Mouse (Mus musculus) lung, adult 18-20 months (tissue): Measurements from ENCODE around the gene Macrod1.
"Not testable (repeated sequence)": the region's sequence is repeated elsewhere in the genome, so short reads cannot be mapped to it uniquely, and the experiment has no call there.

Experiments used
- DNase-seq, 2 experiments: peaks; one replicate each; pipeline ENCODE4 v3.0.0; 2022; ENCODE audit warnings: mixed read lengths in 2 of 2

Macrod1 gene

DNA sequence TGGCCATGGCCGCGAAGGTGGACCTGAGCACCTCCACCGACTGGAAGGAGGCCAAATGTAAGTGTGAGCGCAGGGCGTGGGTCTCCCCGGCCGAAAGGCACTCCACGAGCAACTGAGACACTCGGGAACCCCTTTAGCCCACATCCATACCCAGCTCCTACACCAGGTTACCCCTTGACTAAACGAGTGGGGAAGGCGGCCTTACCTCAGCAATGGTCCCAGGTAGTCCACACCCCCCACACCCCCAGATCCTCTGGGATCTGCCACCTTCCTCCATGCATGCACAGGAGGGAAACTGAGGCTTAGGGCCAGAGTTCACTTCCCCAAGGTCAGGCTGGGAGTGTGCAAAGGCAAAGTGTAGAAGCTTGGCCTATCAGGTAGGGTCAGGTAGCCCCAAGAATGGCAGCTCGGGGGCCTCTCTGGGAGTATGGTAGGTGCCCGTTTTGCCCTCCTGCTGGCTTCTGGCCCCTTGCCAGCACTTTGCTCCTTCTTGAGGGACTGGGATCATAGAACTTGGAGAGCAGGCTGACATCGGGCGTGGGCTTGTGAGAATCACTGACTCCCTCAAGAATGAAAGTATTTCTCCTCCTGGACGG, 614 bp downstream of the Macrod1 start:
- DNase-seq, result peak; percentile 21

DNA sequence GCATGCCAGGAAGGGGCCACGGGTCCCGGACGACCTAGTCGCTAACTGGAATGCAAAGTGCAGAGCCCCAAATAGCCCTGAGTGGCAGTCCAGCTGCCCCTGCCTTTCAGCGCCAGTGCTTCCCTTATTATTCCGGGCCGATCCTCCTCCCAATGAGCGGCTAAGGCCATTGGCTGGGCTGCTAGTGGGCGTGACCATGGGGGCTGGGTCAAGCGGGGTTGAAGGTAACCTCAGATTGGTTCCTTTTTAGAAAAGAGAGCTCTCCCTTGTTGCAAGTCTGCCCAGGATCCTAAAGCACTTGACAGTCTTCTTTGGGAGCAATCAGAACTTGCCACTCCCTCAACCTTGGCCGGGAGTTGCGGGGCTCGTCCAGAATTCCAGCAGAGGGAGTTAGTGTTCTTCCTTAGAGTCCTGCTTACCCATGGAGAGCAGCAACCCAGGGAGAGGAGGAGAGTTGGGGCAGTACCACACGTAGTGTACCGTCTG, 1.2 kb downstream of the Macrod1 start:
- DNase-seq, result peak; percentile 92 to 93

DNA sequence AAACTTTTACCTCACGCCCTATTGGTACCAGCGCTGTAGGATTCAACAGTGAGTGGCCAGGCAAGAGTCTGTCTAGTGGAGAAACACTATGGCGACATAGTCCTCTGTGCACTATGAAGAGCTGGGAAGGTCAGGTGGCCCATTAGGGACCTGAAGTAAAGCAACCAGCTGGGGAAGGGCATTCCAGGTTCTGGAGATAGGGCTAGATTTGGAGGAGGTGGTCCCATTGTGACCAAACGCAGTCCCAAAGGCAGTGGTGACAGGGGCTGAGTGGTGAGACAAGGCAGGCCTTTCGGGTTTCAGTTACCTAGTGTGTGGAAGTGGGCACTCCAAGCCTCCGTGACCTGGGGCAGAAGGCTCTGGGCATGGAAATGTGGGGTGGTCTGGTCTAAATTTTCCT, 1.9 kb downstream of the Macrod1 start:
- no peak for DNase-seq

DNA sequence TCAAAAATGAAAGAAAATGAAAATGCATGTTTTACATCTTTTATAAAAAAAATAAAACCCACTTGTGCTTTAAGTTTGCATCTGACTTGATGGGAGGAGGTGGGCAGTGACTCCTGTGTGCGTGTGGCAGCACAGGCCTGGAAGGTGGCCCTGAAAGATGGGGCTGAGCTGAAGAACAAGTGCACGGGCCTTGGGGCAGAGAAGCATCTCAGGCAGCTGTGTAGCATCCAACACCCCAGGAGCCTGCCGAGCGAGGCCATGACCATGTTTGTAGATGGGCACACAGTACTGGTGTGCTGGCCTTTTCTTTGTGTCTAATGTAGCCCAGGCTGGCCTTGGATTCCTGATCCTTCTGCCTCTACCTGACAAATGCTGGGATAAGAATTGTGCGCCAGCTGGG, 5.5 kb downstream of the Macrod1 start:
- DNase-seq, result no peak

DNA sequence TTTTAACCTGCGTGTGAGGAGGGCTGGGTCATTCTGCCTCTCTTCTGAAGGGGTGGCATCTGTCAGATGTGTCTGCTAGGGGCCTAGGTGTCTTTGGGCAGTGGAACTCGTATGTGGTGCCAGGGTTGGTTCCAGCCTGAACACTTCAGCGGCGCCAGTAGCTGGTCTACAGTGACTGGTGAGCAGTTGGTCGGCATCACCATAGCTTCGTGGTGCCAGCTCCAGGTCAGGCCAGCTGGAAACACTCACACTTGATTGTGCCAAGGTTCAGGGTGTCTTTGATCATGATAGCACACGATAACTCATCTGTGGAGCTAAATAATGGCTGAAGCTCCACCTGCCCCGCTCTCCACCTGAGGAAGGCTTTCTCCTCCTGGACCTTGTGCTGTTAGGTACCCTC, 6.3 kb downstream of the Macrod1 start:
- DNase-seq, result no peak

DNA sequence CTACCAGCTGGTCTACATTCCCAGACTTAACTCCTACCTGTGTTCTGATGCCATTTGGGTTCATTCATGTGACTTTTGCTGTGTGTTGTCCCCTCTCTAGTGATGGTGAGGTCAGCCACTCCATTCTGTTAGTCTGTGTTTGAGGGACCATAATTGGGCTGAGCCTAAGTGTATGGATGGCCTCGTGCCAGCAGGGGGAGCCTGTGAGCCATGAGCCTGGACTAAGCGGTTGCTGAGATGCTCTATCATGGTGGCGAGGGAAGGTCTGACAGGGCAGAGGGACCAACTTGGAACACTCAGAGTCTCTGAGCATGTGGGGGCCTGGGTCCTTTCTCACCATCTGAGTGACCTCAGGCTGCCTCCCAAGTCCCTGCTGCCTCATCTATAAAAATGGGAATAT, 8.0 kb downstream of the Macrod1 start:
- DNase-seq, result peak; percentile 71 to 78

DNA sequence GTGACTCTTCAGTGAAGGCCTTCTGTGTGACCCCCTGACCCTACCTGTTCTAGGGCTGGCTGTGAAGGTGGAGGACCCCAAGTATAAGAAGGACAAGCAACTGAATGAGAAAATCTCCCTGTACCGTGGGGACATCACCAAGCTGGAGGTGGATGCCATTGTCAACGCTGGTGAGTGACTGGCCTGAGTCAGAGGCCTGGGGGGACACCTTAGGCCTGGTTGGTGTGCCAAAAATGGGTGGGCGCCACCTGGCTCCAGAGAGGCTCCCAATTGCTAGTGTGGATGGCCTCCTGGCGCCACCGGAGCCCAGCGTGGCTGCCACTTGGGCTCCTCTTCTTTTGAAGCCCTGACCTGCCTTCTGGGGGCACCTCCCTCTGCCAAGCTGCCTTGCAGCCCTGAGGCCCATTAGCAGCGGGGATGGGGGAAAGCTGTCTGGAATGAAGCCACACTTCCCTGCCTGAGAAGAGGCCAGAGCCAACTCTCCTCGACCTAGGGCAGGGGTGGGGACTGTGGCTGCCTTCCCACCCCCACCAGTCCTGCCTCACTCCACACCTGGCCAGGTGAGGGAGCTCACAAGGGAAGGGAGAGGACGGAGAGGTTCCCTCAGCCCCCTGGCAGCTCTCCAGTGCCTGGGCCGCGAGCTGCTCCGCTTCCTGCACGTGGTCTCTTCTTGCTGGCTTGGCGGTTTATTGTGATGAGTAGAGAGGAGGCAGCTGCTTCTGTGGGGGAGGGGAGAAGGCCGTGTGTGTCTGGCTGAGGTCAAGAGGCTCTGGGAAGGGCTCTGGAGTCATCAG, 9.6 kb downstream of the Macrod1 start:
- no peak for DNase-seq

DNA sequence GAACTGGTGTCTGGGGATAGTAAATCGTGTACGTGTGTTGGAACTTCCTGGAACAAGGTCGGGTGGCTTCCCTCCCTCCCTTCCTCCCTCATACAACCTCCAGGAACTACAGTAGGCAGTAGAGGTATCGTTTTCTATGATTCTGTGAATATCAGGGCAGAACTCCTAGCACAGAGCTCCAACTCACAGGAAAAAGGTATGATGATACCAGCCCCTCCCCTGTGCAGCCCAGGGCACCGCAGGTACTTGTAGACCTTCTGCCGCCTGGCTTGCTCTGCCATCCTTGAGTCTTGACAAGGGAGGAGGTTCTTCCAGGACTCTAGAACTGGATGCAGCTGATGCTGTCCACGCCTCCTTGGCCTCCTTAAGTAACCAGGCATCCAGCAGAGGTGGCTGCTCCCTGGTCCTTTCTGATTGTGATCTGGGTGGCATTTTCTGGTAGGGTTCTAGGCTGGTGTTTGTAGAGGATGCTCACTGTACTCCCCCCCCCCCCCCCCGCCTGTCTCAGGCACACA, 10.3 kb downstream of the Macrod1 start:
- no peak for DNase-seq

DNA sequence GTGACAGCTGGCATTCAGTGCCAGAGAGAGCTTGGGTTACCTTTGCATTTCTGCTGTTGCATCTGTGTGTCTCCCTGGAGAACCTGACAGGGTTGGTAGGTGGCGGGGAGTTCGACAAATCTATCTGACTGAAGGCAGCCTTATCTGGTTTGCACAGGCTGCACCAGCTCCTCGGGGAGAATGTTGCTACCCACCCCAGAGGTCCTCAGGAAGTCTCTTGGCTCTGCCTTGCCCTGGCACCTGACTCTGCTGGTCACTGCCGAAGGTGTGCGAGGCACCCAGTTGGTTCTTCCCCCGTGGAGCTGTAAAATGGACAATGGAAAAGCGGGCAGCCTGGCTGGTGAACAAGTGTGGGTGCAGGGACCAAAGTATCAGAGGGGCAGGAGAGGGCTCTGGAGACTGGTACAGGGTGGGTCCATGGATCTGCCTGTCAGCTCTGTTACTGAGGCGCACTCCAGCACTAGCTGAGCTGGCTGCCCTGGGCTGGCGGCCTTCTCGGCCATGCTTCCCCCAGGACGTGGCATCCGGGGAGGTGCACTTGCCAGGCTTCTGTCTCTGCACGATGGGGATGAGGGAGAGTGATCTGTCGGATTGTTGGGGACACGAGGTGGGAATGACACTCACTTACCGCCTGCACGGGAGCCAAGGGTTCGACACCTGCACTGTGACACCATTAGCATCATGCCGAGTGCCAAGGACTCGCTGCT, 10.9 kb downstream of the Macrod1 start:
- no peak for DNase-seq

DNA sequence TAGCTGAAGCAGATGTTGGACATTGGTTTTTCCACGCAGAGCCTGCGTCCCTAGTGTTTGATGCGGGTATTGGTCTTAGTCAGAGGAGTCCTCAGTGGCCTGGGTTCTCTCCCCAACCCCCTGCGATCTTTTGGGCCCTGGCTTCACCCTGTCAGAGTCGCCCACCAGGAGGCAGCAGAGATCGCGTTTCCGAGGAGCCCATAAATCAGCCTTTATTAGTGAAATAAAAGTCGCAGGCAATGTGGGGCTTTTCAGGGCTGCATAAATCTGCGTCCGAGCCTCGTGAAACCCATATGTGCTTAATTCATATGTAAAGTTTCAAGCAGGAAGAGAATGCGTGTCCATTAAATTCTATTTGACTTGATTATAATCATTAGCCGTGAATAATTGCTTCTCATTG, 11.5 kb downstream of the Macrod1 start:
- peak; percentile 64 to 67 for DNase-seq

DNA sequence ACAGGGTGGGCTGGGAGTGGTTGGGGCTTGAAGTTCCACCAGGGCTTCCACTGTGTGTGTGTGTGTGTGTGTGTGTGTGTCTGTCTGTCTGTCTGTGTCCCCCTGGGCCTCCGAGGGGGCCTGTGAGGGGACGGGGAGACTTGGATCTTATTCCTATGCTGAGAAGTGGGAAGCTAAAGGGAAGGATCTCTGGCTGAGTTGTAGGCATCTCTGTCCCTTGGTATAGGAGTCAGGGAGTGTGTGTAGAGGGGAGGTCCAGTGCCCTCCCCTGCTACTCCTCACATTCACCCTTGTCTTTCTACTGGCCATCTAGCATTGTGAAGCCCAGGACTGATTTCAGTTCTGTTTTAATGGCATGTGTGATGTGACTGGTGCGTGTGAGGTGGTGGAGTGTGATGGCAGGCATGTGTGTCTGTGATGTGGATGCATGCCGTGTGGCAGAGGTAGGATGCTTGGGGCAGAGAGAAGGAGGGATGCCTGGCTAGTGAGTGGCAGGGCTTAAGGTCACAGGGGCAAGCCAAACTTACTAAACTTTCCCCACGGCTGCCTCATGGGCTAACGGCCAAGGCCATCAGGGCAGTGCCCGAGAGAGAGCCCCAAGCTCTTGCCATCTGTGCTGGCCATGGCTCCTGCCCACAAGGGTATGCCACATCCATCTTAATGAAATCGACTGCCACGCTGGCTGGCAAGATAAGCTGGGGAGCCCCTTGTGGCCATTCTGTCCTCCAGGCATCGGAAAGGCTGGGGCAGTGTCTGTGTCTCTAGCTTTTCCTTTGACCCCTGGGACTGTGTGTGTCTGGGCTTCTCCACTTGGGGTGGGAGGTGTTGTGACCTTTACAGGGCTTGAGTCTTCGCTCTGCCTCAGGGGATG, 12.3 kb downstream of the Macrod1 start:
- DNase-seq, result no peak

DNA sequence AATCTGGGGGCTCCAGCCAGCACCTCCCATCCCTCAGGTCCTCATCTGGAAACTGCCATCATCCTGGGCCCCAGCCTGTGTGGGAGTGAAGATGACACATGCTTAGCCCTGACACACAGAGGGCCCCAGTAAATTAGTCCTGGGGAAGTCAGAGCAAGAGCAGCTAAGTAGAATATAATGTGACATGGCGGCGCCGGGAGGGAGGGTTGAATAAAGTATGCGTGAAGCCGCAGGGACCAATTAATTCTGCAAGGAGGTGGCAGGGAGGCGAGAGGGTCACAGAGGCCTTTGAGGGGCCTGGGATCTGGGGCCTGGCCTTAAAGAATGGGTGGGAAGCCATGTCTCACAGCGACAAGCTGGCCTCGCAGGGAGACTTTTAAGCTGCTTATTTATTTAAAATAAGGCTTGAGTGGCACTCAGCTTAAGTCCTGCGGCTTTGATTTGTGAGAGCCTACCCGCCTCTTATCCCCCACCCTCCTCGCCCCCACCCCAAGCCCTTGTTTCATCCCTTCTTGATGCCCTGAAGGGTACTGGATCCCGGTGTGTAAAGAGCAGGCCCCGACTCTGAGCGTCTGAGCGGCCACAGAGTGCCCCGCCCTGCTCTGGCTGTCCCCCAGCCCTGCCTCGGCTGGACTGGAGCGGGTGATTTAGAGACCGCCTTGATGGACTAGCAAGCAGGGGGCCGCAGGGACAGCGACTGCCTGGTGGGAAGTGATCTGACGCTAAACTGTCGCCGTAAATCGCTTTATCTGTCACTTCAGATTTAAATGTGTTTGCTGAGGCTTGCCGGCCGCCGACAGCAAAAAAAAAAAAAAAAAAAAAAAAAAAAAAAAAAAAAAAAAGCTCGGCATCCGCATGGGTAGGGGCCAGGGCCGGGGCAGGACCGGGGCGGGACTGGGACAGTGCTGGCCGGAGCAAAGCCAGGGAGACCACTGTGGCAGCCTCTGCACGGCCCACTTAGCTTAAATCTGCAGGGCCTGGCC, 13.5 kb downstream of the Macrod1 start:
- peak in 1 of 2 experiments; percentile 14 for DNase-seq

DNA sequence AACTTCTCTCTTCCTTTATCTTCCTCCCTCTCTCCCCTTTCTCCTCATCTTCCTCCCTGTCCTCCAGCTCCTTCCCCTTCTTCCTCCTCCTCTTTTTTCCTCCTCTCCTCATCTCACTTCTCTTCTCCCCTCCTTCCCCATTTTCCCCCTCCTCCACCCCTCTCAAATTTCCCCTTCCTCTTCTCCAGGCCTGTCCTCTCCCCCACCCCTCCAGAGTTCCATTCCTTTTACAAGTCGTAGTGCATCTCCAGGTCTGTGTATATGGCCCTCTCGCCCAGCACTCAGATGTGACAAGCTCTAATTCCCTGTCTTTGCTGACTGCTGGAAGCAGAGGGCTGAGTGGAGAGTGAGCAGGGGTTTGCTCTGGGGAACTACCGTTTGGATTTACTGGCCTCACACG, 14.2 kb downstream of the Macrod1 start:
- no peak for DNase-seq

DNA sequence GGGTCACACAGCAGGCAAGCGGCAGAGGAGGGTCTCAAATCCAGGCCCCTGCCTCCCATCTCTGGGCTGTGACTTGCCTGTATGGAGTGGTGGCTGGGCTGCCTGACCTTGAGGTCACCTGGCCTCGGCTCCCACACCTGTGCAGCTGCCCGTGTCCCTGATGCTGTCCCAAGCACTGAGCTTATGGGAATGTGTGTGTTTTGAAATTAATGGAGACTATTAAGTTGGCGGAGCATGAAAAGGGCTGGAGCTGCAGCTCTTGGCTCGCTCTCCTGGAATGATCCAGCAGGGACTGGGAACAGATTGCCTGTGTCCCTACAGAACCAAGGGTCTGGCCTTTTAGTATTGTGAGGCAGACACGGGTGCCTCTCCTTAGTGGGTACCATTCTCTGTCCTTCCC, 15.6 kb downstream of the Macrod1 start:
- DNase-seq, result no peak

DNA sequence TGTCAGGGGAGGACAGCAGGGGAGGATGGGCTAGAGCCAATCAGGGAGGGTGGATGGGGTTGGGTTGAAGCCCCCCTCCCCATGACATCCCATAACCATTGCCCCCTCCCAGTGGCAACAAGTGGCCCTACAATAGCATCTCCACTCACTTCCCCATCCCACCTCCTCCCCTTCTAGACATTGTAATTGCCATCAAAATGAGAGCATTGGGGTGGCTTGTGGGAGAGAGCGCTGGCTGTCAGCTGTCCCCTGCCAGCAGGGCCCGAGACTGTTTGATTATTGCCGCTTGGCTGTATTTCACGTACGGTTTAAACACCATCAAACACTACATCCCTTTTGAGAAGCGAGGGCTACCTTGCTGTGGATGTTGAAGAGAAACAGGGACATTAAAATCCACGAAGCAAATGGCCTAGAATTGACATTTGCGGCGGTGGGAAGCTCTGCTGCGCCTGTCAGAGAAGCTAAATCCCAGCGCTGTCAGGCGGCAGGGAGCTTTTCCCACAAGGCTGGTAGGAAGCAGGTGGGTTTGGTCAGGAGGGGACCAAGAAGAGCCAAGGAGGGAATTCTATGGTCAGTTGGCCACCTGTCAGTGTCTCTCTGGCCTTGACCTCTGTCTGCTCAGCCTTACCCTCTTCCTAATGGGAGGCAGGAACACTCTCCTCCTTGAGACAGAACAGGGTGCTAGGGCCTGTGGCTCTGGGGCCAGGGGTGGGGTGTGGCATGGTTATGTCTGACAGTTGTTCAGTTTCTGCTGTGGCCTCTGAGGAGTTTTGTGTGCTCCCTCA, 17.6 kb downstream of the Macrod1 start:
- DNase-seq, result no peak

DNA sequence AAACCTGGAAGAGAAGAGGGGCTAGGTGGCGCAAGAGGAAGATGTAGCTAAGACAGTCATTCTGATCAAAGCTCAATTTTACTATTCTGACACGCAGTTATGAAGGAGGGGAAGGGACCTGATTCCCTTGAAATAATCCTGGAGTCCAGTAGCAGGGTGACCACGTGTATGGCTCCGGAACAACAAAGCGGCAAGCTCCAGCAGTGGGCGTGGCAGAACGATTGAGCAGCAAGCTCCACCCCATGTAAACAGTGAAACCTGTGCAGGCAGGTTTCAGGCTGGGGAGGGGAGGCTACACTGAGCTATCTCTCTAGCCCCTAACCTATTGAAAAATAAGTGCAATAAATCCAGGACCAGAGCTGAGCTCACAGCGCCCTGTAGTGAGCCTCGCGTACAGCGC, 18.7 kb downstream of the Macrod1 start:
- DNase-seq, result not testable (repeated sequence)

DNA sequence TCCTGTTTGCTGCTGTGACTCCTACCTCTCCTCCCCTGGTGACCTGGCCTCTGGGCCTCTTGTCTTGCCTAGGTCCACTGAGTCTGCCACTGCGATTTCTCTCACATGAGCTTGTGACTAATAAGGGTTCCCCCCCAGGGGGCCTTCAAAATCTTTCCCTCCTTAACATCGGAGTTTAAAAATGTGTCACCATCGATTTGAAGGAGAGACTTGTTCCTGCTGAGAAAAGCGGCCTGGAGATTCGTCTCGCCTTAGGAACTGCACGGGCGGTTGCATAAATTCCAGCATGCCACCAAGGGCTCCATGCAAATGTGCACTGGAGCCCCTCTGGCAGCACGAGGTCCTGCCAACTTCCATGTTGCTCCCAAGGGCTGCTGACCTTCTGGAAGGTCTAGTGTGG, 21.1 kb downstream of the Macrod1 start:
- no peak for DNase-seq

DNA sequence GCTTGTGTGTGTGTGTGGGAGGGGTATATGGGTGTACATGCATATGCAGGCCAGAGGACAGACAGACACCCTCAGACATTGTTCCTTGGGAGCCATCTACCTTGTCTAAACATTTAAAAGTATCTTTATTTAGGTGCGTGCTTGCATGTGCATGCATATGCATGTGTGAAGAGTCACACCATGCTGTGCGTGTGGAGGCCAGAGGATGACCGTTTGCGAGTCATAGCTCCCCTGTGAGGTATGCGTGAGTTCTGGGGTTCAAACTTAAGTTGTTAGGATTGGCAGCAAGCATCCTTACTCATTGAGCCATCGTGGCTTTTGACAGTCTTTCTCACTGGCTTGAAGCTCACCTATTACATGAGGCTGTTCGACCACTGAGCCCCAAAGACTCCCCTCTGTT, 21.7 kb downstream of the Macrod1 start:
- no peak for DNase-seq

DNA sequence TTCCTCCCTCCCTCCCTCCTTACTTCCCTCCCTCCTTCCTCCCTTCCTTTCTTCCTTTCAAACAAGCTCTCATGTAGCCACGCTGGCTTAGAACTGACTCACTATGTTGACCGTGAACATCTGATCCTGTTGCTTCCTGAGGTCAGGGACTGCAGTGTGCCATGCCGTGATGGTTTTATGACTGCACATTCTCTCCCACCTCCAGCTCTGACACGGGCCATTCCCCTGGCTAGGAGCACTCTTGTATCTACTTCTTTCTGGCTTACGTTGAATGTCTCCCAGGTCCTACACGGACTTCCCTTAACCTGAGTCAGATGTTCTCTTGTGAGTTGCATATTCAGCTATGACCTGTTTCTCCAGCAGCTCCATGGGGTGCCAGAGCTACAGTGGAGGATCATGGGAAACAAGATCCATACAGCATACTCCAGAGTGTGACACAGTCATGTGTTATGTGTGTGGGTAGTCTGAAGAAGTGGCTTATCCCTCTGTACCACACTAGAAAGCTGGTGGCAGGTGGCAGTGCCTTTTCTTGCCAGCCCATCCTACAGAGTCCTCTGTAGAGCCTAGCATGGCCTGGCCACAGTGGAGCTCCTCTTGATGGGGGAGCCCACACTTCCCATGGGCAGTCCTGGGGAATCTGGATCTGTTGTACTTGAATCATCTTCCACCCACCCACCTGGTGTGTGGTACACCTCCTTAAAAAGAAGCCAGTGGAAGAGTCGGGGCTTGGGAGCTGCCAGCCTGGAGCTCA, 25.1 kb downstream of the Macrod1 start:
- no peak for DNase-seq
